ENCODE assay signal across 13 mouse cellular contexts in genomic region chr12:36509954-36510642, GRCm38 (mm10).
DNase-seq lines count a peak whose midpoint lies in the region; ATAC-seq lines count a peak whose summit lies in the region.
"Had no signal": no experiment of that assay in that cellular context is flagged by ENCODE, and none has a peak within 500 bp of the region (broad histone marks: within the 10 kb centered on the region; RNA-seq: fewer than 3 reads in every experiment).

No protein-coding gene starts in this region.

- no peak overlapping the region for H3K9ac ChIP-seq in limb, embryonic 11.5 days (ENCODE audit: low read length)
- H3K9ac ChIP-seq in limb, embryonic 13.5 days, result no peak overlapping the region
- H3K9ac ChIP-seq: heart, embryonic 15.5 days had no signal

- no peak overlapping the region for H3K4me3 ChIP-seq in limb, embryonic 11.5 days (ENCODE audit: low read depth, low read length)
- H3K4me3 ChIP-seq in limb, embryonic 10.5 days, result no peak overlapping the region
- H3K4me3 ChIP-seq in limb, embryonic 13.5 days, result no peak overlapping the region
- H3K4me3 ChIP-seq: heart, embryonic 15.5 days had no signal

- 63% methylated on average over 10 of the region's 10 CpGs for WGBS in limb, embryonic 11.5 days
- 84% methylated on average over 10 of the region's 10 CpGs for WGBS in limb, embryonic 10.5 days
- 41% methylated on average over 10 of the region's 10 CpGs for WGBS in limb, embryonic 13.5 days

- peak; percentile 24 for DNase-seq in limb, embryonic 11.5 days (ENCODE audit: low spot score)
- DNase-seq in limb, embryonic 10.5 days (ENCODE audit: low spot score), result no peak
- DNase-seq in kidney, adult 18-20 months, result peak; percentile 18
- DNase-seq in layer of hippocampus, postnatal 25 days (ENCODE audit: extremely low spot score in 1 of 2, low spot score in 1 of 2), result no peak
- DNase-seq in right cerebral cortex, postnatal 14 days, result no peak
- DNase-seq: gastrocnemius, postnatal 10 days; liver had no signal

- no peaks in the 10 kb centered on the region for H3K9me3 ChIP-seq in limb, embryonic 11.5 days (ENCODE audit: control insufficient read depth, low read length)
- H3K9me3 ChIP-seq in limb, embryonic 10.5 days (replicated peaks), result no peaks in the 10 kb centered on the region
- no peaks in the 10 kb centered on the region for H3K9me3 ChIP-seq in limb, embryonic 13.5 days
- H3K9me3 ChIP-seq: heart, embryonic 15.5 days had no signal

- H3K4me1 ChIP-seq in limb, embryonic 11.5 days (ENCODE audit: control insufficient read depth, insufficient read depth, low read length), result no peaks in the 10 kb centered on the region
- H3K4me1 ChIP-seq in limb, embryonic 10.5 days, result peaks cover 3% of the 10 kb centered on the region; the same call in 1 of the 2 replicates
- H3K4me1 ChIP-seq in limb, embryonic 13.5 days, result peaks cover 8% of the 10 kb centered on the region
- H3K4me1 ChIP-seq: heart, embryonic 15.5 days had no signal

- H3K4me2 ChIP-seq in limb, embryonic 11.5 days (ENCODE audit: low read depth, severe bottlenecking), result no peak overlapping the region
- H3K4me2 ChIP-seq in limb, embryonic 13.5 days (replicated peaks), result no peak overlapping the region
- H3K4me2 ChIP-seq: heart, embryonic 15.5 days had no signal

- H3K27me3 ChIP-seq in limb, embryonic 11.5 days (ENCODE audit: control insufficient read depth, insufficient read depth, low read length), result no peaks in the 10 kb centered on the region
- no peaks in the 10 kb centered on the region for H3K27me3 ChIP-seq in limb, embryonic 10.5 days (ENCODE audit: low read depth, poor library complexity, severe bottlenecking)
- H3K27me3 ChIP-seq in limb, embryonic 13.5 days, result no peaks in the 10 kb centered on the region
- H3K27me3 ChIP-seq: heart, embryonic 15.5 days had no signal

- H3K36me3 ChIP-seq in limb, embryonic 11.5 days (ENCODE audit: control insufficient read depth, insufficient read depth, low read length), result no peaks in the 10 kb centered on the region
- H3K36me3 ChIP-seq in limb, embryonic 10.5 days, result no peaks in the 10 kb centered on the region
- no peaks in the 10 kb centered on the region for H3K36me3 ChIP-seq in limb, embryonic 13.5 days
- H3K36me3 ChIP-seq: heart, embryonic 15.5 days had no signal

- peak overlapping the region; percentile 18; the same call in 1 of the 2 replicates for H3K27ac ChIP-seq in limb, embryonic 11.5 days (replicated peaks; ENCODE audit: low read depth, low read length)
- H3K27ac ChIP-seq in limb, embryonic 10.5 days, result no peak overlapping the region
- peak overlapping the region; percentile 44; the same call in 1 of the 2 replicates for H3K27ac ChIP-seq in limb, embryonic 13.5 days
- H3K27ac ChIP-seq: heart, embryonic 15.5 days; macrophage had no signal

- ATAC-seq in limb, embryonic 11.5 days (ENCODE audit: insufficient number of reproducible peaks, low FRiP score, low TSS enrichment, low read depth), result peak; percentile 60; the same call in 1 of the 2 replicates
- ATAC-seq in common myeloid progenitor, adult 5-6 weeks (replicated peaks; ENCODE audit: low read depth, poor library complexity, severe bottlenecking), result peak; percentile 88
- ATAC-seq in limb, embryonic 13.5 days (ENCODE audit: low FRiP score, low read depth), result peak; percentile 79; the same call in 1 of the 2 replicates
- ATAC-seq in activated CD4-positive, CD25-positive, alpha-beta regulatory T cell, adult 4 months, result no peak
- ATAC-seq: CD4-positive, CD25-positive, alpha-beta regulatory T cell, adult 4 months had no signal

Comparison
In these comparisons a context has a peak if more than half of its experiments do, and no peak if none do; other contexts are left out.
1. DNase-seq: peak in limb, embryonic 11.5 days (single experiment) and kidney, adult 18-20 months (single experiment); none in limb, embryonic 10.5 days (single experiment), layer of hippocampus, postnatal 25 days (0 of 2) and right cerebral cortex, postnatal 14 days (single experiment).